Mouse (Mus musculus) liver (tissue): ENCODE measurements at regions not wholly inside any gene's neighbourhood (a gene's known extent, or its start where the extent isn't known, plus 50 kb on each side); places are given as distances from the start of the nearest gene placed in this dataset.

Source experiments
- DNase-seq: peaks from one replicate; pipeline ENCODE4 v3.0.0-alpha.2; 2020; ENCODE audit warnings: mixed read lengths

DNA sequence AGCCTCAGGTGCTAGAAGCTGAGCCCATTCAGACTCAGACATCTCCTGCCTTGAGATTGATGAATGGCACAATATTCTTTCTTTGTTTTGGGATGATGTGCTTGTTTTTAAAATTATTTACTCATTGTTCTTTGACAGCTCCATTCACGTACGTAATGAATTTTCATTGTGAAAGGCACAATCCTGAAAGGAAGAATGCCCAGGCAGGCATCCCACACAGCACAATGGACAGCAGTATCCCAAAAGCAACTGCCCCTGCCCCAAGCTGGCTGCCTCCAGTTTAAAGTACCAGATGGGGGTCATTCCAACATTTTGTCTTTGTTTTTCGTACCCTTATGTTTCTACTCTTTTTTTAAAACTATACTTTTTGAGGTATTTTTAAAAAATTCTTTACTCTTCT lies 210.9 kb upstream of the St8sia2 start:
- no peak for DNase-seq

DNA sequence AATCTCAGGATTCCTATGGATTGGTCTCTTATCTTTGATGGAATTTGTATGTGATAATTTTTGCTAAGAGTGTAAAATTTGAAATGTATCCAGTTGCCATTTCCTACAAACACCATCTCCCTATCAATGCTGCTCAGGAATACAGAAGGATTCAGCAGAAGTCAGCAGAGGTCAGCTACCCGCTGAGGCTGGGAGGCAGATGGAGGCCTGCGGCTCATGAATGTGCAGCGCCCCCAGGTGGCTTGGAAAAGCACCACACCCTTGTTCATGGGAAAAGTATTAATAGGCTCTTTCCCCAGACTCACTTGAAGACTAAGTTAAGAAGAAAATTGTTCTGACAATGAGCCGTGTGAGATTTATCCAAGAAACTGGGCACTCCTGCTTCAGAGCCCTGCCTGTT lies 187.2 kb upstream of the St8sia2 start:
- peak; percentile 4 for DNase-seq

DNA sequence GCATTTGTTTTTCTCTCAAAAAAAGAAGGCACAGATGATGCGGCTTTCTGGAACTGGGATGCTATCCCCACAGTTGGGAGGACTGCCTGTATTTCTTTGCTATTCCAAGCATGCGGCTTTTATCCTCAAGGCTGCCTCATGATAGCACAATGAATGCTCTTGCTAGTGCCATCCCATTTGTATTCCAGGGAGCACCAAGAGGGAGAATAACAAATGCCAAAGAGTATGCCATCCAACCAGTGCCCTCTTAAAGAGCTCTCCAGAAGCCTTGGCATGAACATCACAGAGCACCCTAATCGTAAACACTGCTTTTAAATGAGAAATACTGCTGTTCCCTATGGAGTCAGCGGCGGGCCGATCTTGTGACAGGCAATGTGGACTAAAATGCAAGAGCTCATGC lies 185.3 kb upstream of the St8sia2 start:
- DNase-seq: no peak

DNA sequence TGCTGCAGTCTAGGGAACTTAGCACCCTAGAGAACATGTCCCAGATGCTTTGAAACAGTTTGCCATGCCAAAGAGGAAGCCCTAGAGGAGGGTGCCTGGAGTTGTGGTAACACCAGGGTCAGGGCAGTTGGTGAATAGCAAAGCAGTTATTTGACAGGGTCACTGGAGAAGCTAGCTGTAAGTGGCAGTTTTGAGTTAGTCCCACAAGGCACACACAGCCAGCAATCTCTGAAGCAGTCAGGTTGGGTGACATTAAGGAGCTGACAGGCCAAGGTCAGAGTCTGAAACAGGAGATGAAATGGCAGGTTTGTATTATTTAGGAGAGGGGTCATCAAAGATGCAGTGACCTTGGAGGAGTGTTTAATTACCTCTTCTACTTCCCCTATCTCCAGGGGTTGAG lies 171.2 kb upstream of the St8sia2 start:
- DNase-seq: no peak

DNA sequence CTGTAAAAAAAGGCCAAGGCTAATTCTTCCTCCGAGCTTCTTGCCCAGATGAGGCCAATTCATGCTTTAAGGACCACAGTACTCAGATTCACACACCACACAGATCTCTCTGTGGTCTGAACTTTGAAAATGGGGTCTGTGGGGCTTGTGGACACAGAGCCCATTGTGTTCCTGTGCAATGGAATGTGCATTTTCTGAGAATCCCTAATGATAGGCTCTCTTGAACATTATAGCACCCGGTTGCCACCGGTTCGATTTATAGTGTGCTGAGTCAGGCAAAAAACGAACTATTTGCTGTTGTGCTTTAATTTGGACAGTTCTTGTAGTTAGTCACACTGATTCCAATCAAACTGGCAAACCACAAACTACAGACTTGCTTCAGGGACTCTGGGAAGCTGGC lies 160.7 kb upstream of the St8sia2 start:
- no peak for DNase-seq

DNA sequence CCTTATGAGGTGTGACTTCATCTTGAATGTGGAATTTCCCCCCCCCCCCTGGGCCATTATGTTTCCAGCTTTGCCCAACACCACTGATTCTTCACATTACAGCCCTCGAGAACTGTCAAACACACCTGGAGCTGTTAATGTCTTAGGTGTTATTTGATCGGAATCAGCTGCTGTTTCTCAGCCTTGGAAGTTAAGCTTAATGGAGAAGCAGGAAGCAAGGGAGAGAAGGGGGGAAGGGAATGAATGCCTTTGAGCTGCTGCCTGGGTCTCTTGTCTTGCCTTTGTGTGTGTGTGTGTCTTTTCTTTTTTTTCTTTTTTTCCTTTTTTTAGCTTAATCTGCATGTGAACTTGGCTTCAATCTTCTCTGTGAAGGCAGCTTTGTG lies 159.7 kb upstream of the St8sia2 start:
- no peak for DNase-seq

DNA sequence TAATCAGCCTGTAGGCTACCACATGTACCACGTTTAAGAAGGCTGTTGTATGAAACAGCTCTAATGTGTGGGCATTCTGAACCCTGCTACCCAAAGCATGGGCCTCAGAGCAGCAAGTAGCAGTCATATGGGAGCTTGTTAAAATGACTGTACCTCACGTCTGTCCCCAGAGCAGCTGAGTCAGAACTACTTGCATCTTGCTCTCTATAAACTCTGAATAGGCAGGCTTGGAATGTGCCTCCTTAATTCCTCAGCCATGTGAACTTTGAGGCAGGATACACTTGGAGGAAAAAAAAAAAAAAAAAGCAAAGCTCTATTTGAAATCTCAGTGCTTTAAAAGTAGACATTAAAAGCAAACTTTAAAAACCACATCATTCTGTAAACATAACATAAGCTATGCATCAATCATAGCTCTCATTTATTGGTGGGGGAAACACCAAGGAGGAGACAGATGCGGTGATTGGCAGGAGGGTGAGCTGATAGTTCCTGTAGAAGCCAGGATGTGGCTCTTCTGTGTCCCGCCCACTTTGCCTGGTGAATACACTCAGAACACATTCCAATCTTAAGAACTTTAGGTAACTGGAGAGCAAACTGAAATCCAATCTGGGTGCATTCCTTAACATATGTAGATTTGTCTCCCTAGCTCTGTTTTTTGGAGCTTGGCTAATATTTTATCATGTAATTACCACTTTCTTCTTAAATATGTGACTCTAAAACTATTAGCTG lies 159.2 kb upstream of the St8sia2 start:
- DNase-seq: no peak

DNA sequence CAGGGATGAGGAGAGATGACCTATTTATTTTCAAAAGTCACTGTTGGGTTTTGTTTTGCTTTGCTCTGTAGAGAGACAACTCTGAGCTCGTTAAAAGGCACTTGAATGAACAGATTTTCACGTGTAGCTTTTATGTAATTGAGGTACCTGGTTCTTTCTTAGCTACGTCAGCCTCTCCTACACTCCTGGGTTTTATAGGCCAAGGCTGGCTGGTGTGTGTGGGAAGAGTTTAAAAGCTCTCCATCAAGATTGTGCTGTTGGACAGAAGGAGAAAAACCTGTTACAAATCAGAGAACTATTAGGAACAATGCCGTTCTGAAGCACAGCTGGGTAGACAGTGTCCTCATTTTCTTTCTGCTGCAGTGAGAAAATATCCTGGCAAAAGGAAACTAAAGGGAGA lies 138.1 kb upstream of the St8sia2 start:
- DNase-seq: no peak

DNA sequence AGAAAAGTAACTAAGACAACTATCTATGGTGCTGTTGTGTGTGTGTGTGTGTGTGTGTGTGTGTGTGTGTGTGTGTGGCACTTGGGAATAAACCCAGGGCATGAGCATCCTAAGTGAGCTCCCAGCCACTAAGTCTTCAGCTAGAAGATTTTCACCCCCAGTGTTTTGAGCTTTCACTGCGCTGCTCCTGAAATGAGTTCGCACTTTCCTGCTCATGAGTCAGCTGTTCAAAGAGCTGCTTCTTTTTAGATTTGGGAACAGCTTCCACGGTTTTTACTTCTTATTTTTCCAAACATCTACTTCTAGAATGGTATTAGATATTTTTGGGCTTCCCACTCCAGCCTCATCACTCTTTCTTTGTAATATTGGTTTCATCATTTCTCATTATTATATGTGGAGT lies 129.7 kb upstream of the St8sia2 start:
- no peak for DNase-seq

DNA sequence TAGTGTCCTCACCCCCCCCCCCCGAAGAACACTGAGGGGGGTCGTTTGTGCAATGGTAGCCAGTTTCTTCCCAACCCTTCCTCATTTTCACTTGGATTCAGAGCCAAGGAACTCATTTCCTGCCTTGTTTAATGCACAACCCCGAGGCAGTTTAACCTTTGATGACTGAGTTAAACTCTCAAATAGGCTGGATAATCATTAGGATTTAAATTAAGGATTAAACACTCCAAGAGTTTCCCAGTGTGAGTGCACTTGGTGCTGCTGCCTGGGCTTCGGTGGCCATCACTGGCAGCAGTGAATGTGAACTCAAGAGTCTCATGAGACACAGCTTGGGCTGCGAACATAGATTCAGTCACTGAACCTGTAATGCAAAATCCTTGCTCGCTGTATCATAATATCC lies 124.7 kb upstream of the St8sia2 start:
- DNase-seq: no peak

DNA sequence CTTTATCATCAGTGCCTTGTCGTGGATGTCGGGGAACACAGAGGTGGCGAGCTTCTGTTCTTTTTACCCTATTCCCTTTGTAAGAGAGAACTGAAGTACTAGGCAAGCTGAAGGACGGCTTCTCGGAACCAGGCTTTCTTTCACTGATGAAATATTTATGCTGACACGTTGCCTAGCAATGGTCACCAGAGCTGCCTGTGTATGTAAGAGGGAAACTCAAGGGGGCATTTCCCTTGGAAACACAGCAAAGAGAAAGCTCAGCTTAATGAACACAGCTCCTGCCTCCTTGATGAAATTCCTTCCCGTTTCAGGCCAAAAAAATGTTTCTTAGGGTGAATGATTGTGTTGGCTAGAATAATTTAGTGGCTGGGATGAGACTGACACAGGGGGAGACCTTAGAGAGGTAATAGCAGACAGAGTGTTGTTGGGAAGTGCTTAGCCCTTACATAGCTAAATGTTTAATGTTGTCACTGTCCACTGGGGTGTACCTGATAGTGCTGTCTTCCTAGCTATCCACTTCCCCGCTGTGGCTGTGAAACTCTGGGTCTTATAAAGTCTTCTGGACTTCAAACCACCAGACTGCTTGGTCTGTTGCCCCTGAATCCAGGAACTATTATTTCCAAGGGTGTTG lies 116.8 kb upstream of the St8sia2 start:
- DNase-seq: no peak

DNA sequence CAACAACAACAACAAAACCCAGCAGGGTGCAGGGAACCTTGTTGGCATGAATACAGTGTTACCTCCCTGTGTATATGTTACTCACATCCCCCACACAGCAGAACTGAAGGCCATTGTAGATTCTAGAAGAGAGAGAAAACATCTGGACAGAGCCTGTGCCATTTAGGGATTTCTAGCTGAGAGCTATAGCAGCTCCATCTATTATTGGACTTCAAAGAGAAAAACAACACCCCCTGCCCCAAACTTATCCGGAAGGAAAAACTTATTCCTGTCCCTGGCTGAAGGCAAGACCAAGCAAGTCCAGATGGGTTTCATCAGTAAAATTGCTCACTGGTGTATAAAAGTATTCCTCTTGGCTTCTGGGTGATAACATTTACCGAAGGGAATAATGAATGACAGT lies 98.6 kb upstream of the St8sia2 start:
- DNase-seq: no peak

DNA sequence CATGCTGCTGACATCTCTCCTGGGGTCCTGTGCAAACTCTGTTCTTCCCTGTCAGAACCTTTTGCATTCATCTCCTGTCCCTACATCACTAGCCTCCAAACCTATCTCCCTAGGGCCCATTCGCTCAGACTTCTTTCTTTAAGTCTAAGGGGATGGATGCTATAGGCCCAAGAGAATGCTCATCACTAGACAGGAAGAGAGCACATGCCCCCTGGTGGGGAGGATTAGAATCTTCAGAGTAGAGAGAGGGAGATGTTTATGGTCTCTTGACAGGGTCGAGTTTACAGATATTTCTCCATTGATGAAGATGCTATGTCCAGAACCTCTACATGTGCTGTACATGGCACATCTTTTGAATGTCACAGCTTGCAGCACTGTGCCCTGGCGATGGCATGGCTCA lies 94.9 kb upstream of the St8sia2 start:
- no peak for DNase-seq

DNA sequence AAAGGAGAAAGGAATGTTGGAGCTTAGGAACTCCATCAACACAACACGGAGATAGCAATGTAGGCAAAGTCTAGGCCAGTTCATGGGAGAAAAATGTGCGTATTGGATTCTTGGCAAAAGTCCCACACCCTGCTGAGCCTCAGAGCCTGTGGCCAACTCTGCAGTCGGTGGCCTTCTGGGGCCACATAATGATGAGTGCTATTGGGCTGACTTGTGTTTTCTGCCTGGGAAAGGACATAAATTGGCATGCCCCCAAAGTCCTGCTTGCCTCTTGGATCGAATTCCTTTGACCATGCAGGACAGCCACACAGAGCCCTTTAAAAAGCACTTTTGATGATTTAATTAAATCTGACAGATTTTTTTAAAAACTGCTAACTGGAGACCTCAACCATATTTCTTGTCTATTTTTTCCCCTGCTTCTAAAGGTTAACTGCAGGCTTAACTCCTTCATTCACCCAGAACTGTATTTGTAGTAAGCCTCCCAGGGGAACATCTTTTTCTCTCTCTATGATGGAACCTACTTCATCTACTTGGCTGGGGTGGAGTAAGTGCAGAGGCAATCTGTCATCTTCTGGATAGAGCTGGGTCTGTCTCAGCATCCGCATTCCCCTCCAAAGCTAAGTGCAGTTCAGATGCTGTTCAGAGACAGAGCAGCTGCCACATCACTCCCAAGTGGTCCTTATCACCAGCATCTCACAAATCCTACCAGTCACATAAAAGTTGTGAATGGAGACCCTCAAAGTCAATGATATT lies 93.9 kb upstream of the St8sia2 start:
- peak; percentile 10 for DNase-seq

DNA sequence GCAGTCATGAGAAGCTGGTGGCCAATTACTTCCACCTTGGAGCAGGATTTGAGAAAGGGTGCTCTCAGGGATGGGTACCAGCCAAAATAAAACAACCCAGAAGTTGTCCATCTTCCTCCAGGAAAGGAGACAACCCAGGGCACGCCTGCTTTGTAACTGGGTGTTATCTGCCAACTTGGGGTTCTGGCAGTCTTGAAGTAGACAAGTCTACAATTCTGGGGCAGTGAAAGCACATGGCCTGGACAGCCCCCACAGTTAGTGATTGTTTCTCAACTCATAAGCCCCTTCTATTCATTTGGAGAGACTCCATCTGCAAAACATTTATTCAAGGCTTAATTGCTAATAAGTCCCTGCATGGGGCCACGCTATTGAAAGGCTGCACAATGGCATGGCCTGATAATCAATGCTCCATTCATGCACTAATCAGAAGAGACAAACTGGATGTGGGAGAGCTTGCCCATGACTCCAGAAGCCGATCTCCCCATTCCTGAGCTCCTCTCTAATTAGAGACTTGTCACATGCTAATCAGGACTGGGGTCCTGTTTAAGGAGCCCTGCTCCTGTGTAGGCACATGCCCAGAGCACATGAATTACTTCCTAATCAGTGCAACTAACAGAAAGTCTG lies 78.0 kb upstream of the St8sia2 start:
- DNase-seq: no peak

DNA sequence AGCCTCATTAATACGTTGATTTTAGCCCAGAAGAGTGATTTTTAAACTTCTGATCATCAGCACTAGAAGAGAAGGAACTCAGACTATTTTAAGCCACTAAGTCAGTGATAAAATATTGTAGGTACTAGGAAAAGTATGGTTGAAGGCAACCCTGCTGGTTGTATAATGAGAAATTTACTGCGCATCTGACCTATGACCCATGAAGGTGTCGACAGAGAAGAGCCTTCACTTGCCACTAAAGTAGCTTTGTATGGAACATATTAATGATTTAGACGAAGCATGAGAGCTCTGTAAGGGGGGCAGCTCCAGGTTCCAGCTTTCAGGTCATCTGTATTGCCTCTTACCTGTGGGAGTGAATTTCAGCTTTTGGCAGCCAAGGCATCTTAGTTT lies 67.4 kb upstream of the St8sia2 start:
- no peak for DNase-seq

DNA sequence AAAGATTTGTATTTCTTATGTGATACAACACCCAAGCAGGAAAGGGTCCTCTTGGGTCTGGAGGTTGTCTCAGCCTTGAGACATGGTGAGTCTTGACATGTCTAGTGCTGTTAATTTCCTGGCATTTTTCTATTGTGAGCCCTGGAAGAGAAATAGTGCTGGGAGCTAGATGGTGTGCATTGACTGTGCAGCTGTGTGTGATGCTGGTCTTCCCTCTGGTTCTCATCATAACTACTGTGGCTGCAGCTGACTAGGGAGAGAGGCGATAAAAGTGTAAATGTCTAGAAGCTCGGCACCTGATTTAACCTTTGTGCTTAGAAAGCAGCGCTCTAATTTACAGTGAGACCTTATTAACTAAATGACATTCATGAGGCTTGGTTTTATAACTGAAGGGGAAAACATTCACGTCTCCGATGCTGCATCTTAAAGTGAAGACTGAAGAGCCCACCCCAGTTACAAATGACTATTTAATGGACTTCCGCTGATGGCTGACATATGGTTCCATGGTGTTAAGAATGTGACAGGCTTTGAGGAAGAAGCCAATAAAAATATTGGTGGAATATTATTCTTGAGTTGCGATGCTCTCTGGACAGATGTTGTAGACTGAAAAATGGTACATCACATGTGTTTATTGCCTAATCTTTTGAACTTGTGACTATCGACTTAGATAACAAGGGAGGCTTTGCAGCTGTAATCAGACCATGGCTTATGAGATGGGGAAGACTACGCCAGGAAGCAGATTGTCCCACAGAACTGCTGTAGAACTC lies 66.8 kb upstream of the St8sia2 start:
- no peak for DNase-seq

DNA sequence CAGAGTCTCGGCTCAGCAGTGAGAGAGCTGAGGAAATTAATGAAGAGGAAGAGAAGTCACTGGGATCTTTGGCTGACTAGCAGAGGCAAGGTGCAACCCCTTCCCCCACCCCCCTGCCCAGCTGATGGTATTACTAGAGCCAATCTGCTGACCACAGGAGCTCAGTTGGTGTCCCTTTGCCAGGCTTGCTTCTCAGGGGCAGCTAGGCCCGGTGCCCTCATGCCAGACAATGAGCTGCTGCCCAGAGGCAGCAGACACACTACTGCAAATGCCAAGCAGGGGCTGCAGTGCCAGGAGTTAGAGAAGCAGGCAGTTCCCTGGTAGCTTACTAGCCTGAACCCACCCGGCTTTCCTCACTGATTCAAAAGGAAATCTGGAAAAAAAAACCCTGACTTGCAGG lies 59.1 kb upstream of the St8sia2 start:
- no peak for DNase-seq

DNA sequence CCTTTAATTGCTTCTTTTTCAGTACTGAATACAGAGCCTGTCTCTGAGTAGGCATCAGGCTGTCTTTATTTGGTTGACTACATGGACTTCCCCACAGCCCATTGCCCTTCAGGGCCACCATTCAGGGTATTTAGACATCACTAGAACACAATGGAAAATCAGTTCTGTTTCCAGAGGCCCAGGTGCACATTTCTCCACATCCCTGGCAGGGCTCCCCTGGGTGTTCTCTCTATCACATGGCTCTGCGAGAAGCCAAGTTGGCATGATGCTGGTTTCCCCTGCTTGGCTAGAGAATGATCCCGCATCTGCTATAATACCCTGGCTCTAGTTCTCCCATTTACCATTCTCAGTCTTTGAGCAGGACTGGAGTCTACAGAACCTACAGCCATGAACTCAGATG lies 57.3 kb upstream of the St8sia2 start:
- DNase-seq: no peak

DNA sequence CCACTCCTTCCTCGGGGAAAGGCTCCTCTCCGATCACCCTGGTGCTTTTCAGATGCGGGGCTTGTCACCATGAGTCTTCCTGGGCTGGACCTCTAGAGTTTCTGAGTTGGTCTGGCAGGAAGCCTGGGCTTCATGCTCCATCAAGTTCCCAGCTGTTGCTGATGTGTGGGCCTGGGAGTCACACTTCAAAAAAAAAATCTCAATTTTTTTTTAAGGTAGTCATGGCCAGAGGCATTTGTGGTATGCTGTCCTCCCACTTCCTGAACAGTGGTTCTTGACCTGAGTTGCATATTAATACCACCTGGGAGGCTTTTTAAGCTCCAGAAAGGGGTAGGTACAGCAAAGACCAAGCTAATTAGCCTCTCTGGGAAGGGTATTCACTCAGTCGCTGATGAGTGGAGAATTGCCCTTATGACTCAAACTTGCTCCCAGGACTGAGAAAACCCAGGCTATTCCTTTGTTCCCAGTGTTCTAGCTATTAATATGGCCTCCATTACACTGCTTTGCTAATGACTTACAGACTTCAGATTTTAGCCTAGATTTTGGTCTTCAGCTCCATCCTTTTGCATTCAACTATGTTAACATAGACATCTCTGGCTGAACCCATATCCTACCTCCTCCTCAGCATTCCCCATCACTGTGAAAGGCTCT lies 52.1 kb upstream of the St8sia2 start:
- DNase-seq: no peak
